Mouse (Mus musculus): ENCODE data around the gene Dnajb14. TPM values are rescaled to one million over a fixed set of nuclear protein-coding genes. Genes with fewer than 3 reads are reported as not detected.
"Not testable (repeated sequence)": the region's sequence is repeated elsewhere in the genome, so short reads cannot be mapped to it uniquely, and the experiment has no call there.

Gene Dnajb14
- total RNA-seq, 2 experiments from 2014 or later = 7.6 to 9.5 TPM

- intact Hi-C loops (cut with DNase I) = no loop called here
- no peak overlapping the region for H3K27ac ChIP-seq
- H3K4me3 ChIP-seq = no peak overlapping the region
- no peak for DNase-seq
- TF ChIP-seq CTCF (IDR thresholded peaks at IDR 0.05) = no peak
Measured at GRCm38 (mm10) chr3:137896386-137896785, 28.9 kb downstream of the Dnajb14 start.

GRCm38 (mm10) chr3:137896867-137897266 lies 29.4 kb downstream of the Dnajb14 start:
- no peak for DNase-seq
- H3K27ac ChIP-seq = no peak overlapping the region
- intact Hi-C loops (cut with DNase I) = no loop called here
- TF ChIP-seq CTCF (IDR thresholded peaks at IDR 0.05) = no peak
- no peak overlapping the region for H3K4me3 ChIP-seq

- DNase-seq = no peak
- intact Hi-C loops (cut with DNase I) = no loop called here
- Histone ChIP-seq H3K27ac (no peak overlapping the region), H3K4me3 (no peak overlapping the region)
- TF ChIP-seq CTCF (IDR thresholded peaks at IDR 0.05) = no peak
Measured at GRCm38 (mm10) chr3:137897685-137898084, 30.2 kb downstream of the Dnajb14 start.

- DNase-seq = no peak
- H3K27ac ChIP-seq = no peak overlapping the region
- no peak for TF ChIP-seq CTCF (IDR thresholded peaks at IDR 0.05)
- no peak overlapping the region for H3K4me3 ChIP-seq
- intact Hi-C loops (cut with DNase I) = no loop called here
Measured at GRCm38 (mm10) chr3:137900149-137900548, 32.7 kb downstream of the Dnajb14 start.

GRCm38 (mm10) chr3:137913093-137913492 lies 45.6 kb downstream of the Dnajb14 start:
- Histone ChIP-seq H3K4me3 (no peak overlapping the region), H3K27ac (no peak overlapping the region)
- intact Hi-C loops (cut with DNase I) = loop anchor here (10.0 kb wide), 1 partner anchor 128 kb away; no protein-coding TSS in a partner anchor
- DNase-seq = no peak
- no peak for TF ChIP-seq CTCF (IDR thresholded peaks at IDR 0.05)

- intact Hi-C loops (cut with DNase I) = loop anchor here (10.0 kb wide), 1 partner anchor 130 kb away; no protein-coding TSS in a partner anchor
- not testable (repeated sequence) for H3K4me3 ChIP-seq, H3K27ac ChIP-seq, DNase-seq
Measured at GRCm38 (mm10) chr3:137914567-137914966, 47.1 kb downstream of the Dnajb14 start.

GRCm38 (mm10) chr3:137917694-137918171 lies 50.3 kb downstream of the Dnajb14 start:
- Histone ChIP-seq H3K27ac (peak overlapping the region; percentile 96), H3K4me3 (peak overlapping the region; percentile 98)
- intact Hi-C loops (cut with DNase I) = loop anchor here (2.0 to 10.0 kb wide), 3 partner anchors 55 to 230 kb away; no protein-coding TSS in a partner anchor
- TF ChIP-seq CTCF (IDR thresholded peaks at IDR 0.05) = no peak
- DNase-seq = no peak

GRCm38 (mm10) chr3:137918172-137918931 lies 50.9 kb downstream of the Dnajb14 start, which contains the start of gene Lamtor3:
Gene Lamtor3 (plus strand): TSS chr3:137918506.
- intact Hi-C loops (cut with DNase I) = loop anchor here (2.0 to 10.0 kb wide), 3 partner anchors 56 to 229 kb away; no protein-coding TSS in a partner anchor
- no peak for TF ChIP-seq CTCF (IDR thresholded peaks at IDR 0.05)
- H3K27ac ChIP-seq = peak within 1 kb of the TSS; percentile 96
- peak within 1 kb of the TSS; percentile 98 for H3K4me3 ChIP-seq
- peak; percentile 92 for DNase-seq

- intact Hi-C loops (cut with DNase I) = loop anchor here (2.0 to 10.0 kb wide), 3 partner anchors 56 to 228 kb away; no protein-coding TSS in a partner anchor
- H3K27ac ChIP-seq = peak overlapping the region; percentile 96
- TF ChIP-seq CTCF (IDR thresholded peaks at IDR 0.05) = no peak
- H3K4me3 ChIP-seq = peak overlapping the region; percentile 98
- no peak for DNase-seq
Measured at GRCm38 (mm10) chr3:137918932-137919311, 51.4 kb downstream of the Dnajb14 start.

- Histone ChIP-seq H3K27ac (peak overlapping the region; percentile 96), H3K4me3 (peak overlapping the region; percentile 98)
- no peak for TF ChIP-seq CTCF (IDR thresholded peaks at IDR 0.05)
- no peak for DNase-seq
- intact Hi-C loops (cut with DNase I) = loop anchor here (2.0 to 10.0 kb wide), 3 partner anchors 57 to 228 kb away; no protein-coding TSS in a partner anchor
Measured at GRCm38 (mm10) chr3:137919398-137919797, 51.9 kb downstream of the Dnajb14 start.

GRCm38 (mm10) chr3:137920594-137920993 lies 53.1 kb downstream of the Dnajb14 start:
- H3K27ac ChIP-seq = no peak overlapping the region
- no peak overlapping the region for H3K4me3 ChIP-seq
- TF ChIP-seq CTCF (IDR thresholded peaks at IDR 0.05) = no peak
- intact Hi-C loops (cut with DNase I) = no loop called here
- no peak for DNase-seq

GRCm38 (mm10) chr3:137927010-137927409 lies 59.5 kb downstream of the Dnajb14 start:
- intact Hi-C loops (cut with DNase I) = no loop called here
- TF ChIP-seq CTCF (IDR thresholded peaks at IDR 0.05) = no peak; the same call in 1 of the 2 replicates
- H3K27ac ChIP-seq = no peak overlapping the region

GRCm38 (mm10) chr3:137929940-137930339 lies 62.5 kb downstream of the Dnajb14 start:
- DNase-seq = no peak
- H3K27ac ChIP-seq = no peak overlapping the region
- intact Hi-C loops (cut with DNase I) = no loop called here
- no peak overlapping the region for H3K4me3 ChIP-seq
- no peak for TF ChIP-seq CTCF (IDR thresholded peaks at IDR 0.05)

More at GRCm38 (mm10) chr3:137927010-137927409, 59.5 kb downstream of the Dnajb14 start:
- DNase-seq = no peak
- no peak overlapping the region for H3K4me3 ChIP-seq

Measured in gastrocnemius, adult 2 months (tissue).